Mouse (Mus musculus) lung, postnatal 25 days (tissue): ENCODE results near the gene Camk2n1.
A peak's percentile ranks its signal among the peaks of the same experiment; 100 is the strongest.

ENCODE experiments used
- DNase-seq: peaks from one replicate; pipeline ENCODE4 v3.0.0; 2022; ENCODE audit warnings: low spot score

Camk2n1 gene

DNA sequence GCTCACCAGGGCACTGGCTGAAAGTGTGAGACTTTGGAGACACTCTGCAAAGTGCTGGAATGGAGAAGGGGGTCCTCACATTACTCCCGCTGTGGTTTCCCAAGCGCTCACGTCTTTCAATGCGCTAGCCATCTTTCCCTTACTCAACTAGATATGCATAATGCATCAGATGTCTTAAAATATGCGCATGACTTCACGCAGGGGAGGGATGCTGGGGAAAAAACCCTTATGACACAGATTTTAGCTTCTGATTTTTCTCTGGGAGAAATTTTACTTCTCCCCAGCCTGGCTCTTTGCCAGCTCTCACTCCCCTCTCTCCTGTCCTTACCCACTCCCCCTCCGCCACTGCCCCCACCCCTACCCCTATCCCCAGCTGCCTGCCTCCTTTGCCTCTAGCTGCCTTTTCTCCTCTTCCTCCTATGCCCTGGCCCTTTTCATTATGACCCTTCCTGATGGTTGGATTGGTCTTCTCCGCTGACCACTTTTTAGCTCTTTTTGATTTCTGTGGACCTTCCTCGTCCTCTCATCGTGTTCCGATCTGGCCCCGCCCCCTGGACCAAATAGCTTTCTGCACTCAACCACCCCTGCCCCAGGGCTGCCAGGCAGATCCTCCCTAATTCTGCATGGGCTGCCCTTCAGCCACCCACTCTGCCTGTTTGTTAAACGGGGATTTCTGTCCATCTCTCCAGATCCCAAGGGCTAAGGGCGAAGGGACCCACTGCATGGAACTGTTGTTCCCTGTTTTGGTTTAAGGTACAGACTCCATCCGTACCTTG is 6.1 kb upstream of the Camk2n1 start:
- no peak for DNase-seq

GRCm38 (mm10) chr4:138448872-138449615 is 5.1 kb upstream of the Camk2n1 start:
- DNase-seq, result no peak

GRCm38 (mm10) chr4:138449636-138450314 is 4.3 kb upstream of the Camk2n1 start:
- no peak for DNase-seq

GRCm38 (mm10) chr4:138452306-138453096 is 1.6 kb upstream of the Camk2n1 start:
- no peak for DNase-seq

- no peak for DNase-seq
These were observed 889 bp upstream of the Camk2n1 start for GRCm38 (mm10) chr4:138453097-138453752.

- no peak for DNase-seq
These were observed 542 bp downstream of the Camk2n1 start for GRCm38 (mm10) chr4:138454571-138455140.

DNA sequence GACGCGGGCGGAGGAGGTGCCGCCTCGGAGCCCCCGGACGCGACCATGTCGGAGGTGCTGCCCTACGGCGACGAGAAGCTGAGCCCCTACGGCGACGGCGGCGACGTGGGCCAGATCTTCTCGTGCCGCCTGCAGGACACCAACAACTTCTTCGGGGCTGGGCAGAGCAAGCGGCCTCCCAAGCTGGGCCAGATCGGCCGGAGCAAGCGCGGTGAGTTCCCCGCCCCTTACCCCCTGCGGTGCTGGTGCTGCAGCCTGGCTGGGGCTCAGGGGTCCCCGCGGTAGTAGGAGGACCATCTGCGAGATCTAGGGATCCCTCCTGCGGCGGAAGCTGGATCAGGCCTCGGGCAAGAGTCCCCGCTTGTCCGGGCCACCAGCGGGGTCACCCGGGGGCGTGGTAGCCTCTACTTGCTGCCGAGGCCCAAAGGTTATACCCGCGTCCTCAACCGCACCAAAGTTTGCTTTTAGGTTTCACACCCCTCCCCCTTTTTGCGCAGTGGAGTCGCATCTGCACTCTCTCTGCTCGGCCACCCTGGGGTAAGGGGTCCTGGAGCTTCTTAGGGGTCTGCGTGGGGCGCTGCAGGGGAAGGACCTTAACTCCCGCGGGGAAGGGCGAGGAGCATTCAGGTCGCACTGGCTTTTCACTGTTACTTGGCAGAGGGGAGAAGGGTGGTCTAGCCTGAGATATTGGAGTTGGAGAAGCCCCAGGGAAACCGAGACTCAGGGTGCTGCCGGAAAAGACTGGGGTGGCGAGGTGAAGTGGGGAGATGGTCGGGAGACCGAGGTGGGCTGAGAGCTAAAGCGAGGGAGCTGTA is 1.2 kb downstream of the Camk2n1 start:
- no peak for DNase-seq

GRCm38 (mm10) chr4:138455956-138456341 is 1.8 kb downstream of the Camk2n1 start:
- DNase-seq, result no peak

DNA sequence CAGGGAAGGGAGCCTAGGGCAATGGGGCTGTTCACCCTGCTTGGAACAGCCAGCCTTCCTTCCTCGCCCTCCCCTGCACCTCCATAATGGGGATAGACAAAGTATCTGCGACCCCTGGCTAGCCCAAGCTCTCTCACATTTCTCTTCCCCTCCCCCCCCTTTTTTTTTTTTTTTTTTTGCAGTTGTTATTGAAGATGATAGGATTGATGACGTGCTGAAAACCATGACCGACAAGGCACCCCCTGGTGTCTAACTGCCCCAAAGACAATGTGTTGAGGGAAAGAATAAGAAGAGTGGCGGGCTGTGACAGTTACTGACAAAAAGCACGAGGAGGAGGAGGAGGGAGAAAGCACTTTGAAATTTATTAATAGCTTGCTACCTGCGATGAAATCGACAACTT is 2.4 kb downstream of the Camk2n1 start:
- DNase-seq, result no peak

GRCm38 (mm10) chr4:138457091-138457490 is 3.0 kb downstream of the Camk2n1 start:
- no peak for DNase-seq

DNA sequence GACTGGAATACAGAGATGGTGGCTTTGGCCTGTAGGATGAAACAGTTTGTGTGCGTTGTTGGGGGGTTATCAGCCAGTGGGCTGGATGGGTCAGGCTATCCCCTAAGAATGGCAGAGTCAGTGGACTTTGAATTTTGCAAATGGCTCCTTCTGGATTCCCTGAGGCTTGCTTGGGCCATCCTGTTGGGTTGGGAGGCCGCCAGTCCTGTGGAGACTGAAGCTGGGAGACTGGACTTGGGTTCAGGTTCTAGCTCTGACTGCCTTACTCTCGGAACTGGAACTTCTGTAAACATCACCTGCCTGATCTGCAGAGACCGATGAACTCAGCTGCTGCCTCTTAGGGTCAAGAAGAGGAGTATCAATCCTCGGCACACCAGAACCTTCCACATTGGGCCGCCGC is 4.1 kb downstream of the Camk2n1 start:
- DNase-seq, result no peak

DNA sequence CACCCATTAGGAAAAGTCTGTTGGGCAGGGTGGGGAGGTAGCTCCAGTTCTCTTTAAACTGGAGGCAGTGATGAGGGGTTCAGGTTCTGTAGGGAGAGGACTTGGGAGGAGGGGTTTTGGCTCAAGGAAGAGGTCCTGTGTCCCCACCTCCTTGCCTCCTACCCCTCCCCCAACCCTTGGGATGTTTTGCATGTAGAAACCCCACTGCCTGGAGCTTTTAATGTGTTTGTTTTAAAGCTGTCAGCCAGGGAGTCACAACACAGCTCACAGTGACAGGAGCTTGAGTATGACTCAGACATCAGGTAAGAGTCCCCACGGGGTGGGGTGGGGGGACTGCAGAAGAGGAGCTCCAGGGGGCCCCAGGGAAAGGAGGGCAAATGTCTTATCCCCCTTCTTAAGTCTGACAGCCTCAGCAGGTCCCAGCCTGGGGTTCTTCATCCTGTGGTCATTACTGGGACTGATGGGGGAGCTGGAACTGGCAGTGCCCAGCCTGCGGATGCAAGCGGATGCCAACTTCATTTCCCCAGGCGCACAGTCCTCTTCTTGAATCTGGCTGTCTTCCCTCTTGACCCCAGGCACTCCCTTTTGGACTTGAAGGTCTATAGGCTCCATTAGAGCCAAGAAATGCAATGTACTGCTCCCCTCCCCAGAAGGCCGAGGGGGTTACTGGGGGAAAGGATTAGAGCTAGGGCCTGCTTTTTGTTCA is 4.8 kb downstream of the Camk2n1 start:
- DNase-seq, result no peak

GRCm38 (mm10) chr4:138459775-138460174 is 5.7 kb downstream of the Camk2n1 start:
- no peak for DNase-seq

DNA sequence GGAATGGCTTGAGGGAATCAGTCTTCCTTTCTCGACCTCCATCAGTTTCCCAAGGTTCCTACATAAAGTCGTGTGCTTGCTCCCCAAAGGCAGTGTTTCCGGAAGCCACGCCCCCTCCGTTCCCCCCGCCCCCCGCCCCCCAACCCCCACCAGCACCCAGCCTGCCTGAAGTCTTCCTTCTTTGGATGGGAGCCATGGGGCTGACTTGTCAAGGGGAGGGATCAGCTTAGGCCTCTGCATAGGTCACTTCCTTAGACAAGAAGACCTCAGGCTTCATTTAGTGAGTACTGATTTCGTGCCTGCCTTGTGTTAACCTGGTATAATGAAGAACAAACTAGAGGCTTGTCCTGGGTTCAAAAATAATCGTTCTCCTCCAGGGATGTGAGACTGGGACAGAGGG is 6.8 kb downstream of the Camk2n1 start:
- no peak for DNase-seq

- DNase-seq, result no peak
These were observed 7.4 kb downstream of the Camk2n1 start for GRCm38 (mm10) chr4:138461471-138461870.

- no peak for DNase-seq
These were observed 9.1 kb downstream of the Camk2n1 start for GRCm38 (mm10) chr4:138462971-138463831.

DNA sequence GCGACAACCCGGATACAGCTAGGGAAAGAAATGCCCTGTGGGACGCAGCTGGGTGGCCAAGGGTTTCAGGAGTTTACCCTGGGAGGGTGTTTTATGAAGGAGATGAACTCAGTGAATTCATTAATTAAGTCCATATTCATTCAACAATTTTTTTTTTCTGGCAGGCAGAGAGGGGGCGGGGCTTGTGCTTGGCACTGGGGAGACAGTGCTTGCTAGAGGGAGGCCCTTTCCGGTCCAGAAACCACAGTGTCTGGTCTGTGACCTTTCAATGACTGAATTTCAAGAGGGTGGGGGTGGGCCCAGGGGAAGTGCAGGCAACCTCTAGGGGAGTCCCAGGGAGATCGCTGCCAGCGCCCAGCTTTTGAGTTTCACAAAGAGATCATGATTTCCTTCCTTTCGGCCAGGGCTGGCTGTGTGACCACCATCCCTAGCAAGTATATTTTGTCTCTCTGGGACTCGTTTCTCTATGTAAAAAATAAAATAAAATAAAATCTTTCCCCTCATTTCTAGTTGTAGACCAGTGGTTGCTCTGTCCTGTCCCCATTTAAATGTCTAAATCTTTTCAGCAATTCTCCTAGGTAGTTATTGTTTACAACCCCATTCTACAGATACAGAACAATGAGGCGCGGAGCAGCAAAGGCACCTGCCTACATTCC is 9.8 kb downstream of the Camk2n1 start:
- DNase-seq, result peak; percentile 78

DNA sequence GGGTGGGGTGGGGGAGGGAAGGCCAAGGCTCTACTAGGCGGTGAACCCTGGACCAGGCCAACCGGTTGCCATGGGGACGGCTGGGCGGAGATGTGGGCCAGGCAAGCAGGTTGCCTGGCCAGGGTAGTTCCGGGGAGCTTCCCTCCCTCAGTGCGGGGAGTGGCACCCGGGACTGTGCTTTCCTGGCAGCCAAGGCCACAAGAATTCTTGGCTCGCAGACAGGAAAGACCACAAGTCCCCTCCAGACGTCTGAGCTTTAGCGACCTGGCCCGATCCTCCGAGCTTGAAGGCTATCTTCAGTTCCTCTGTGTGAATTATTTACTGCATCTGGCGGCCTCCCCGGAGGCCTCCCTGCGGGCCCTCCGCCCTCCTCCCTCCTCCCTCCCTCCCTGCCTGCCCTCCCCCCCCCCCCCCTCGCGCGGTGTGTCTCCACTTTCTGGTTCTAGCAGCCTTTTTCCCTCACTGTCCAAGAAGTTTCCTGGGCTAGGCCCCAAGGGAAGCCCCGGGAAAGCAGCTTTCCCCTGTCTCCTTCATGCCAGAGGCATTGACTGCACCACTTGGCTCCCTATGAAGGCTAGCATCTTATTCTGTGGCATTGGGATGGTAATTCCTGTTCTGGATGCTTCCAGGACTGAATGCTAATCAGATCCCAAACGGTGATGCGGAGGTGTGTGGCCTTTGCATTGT is 10.7 kb downstream of the Camk2n1 start:
- no peak for DNase-seq
